Mouse (Mus musculus) intestine, postnatal 0 days (tissue): ENCODE measurements around the gene Copz2. TPM values are rescaled to one million over a fixed set of nuclear protein-coding genes. Genes with fewer than 3 reads are reported as not detected.
"Not testable (repeated sequence)": the region's sequence is repeated elsewhere in the genome, so short reads cannot be mapped to it uniquely, and the experiment has no call there.

Experiments used
- ATAC-seq: fragments of 200-750 bp; cut with Nextera tagmentation; 2 replicates; pipeline ENCODE4 v1.8.0; 2017; ENCODE audit warnings: mild to moderate bottlenecking, moderate TSS enrichment, moderate library complexity
- H3K27ac ChIP-seq: fragments of 300-500 bp; sonication (generic); 2 replicates; pipeline ENCODE4 v1.5.1; 2014; ENCODE audit warnings: mild to moderate bottlenecking, low read depth, low read length, moderate library complexity
- H3K27me3 ChIP-seq: fragments of 300-500 bp; sonication (generic); replicated peaks from 2 replicates; pipeline ENCODE4 v1.6.1; 2014; ENCODE audit warnings: low read length, mixed read lengths; ENCODE audit not compliant: control insufficient read depth, insufficient read depth
- H3K36me3 ChIP-seq: fragments of 300-500 bp; sonication (generic); 2 replicates; pipeline ENCODE4 v1.6.1; 2014; ENCODE audit warnings: mild to moderate bottlenecking, moderate library complexity; ENCODE audit not compliant: control insufficient read depth, insufficient read depth
- H3K4me1 ChIP-seq: fragments of 300-500 bp; sonication (generic); replicated peaks from 2 replicates; pipeline ENCODE4 v1.6.1; 2014; ENCODE audit warnings: antibody characterized with exemption, low read length, mixed read lengths; ENCODE audit not compliant: control insufficient read depth, insufficient read depth
- H3K4me2 ChIP-seq: fragments of 300-500 bp; sonication (generic); replicated peaks from 2 replicates; pipeline ENCODE4 v1.6.1; 2014; ENCODE audit warnings: low read depth, mild to moderate bottlenecking, moderate library complexity
- H3K4me3 ChIP-seq: fragments of 300-500 bp; sonication (generic); 2 replicates; pipeline ENCODE4 v1.5.1; 2014; ENCODE audit warnings: low read depth, low read length
- H3K9ac ChIP-seq: fragments of 300-500 bp; sonication (generic); 2 replicates; pipeline ENCODE4 v1.6.1; 2014; ENCODE audit warnings: mild to moderate bottlenecking, low read depth, low read length
- H3K9me3 ChIP-seq: fragments of 300-500 bp; sonication (generic); 2 replicates; pipeline ENCODE4 v1.6.1; 2016; ENCODE audit warnings: mixed run types; ENCODE audit not compliant: control insufficient read depth
- CTCF ChIP-seq: sonication (generic); IDR thresholded peaks from 2 replicates; pipeline ENCODE4 v1.5.1; 2016; ENCODE audit warnings: low read depth, mild to moderate bottlenecking, control low read depth, antibody characterized with exemption, moderate library complexity
- WGBS: fragments of 180-500 bp; shearing (Covaris S2); extraction: QIAGEN DNeasy Blood & Tissue Kit; methylation state at CpG from one replicate; pipeline ENCODE4 v1.1.7; 2014; 5-methylcytosine and 5-hydroxymethylcytosine counted together
- polyA plus RNA-seq: library from polyadenylated mRNA; unstranded; fragments of >200 nt; fragmentation: Nextera tagmentation; extraction: Ambion mirVana; gene quantifications from 2 replicates; pipeline ENCODE4 v1.2.1, GENCODE M21; 2015

Copz2 gene
- 46.8 and 47.6 TPM in 2 replicates for polyA plus RNA-seq

DNA sequence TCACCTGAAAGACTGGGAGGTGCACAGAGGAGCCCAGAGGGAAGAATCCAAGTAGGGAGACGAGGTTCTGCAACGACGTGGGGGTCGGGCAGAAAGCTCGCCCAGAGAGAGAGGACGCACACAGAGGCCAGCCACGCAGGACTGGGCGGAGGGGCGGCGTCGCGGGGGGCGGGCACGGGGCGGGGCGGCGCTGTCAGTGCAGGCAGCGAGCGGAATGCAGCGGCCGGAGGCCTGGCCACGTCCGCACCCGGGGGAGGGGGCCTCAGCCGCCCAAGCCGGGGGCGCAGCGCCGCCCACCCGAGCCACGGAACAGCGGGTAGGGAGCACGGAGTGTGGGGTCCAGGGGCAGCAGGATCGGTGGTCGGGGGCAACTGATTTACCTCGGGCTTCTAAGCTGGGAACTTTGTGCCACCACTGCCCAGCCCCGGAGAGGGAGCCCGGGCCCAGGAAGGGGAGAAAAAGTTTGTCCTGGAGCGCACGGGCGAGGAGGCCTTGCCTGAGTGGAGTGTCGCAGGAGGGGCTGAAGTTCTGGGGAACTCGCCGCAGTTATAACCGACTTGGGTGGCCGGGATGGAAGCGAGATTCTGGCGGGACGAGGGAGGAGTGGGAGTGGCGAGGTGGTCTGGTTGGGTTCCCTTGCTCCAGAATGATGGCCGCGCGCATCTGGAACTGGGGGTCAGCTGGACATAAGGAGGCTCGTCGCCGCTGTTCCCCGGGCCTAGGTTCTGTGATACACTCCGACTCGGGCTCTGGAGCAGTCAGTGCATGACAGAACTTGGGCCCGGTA, at the start of gene Copz2:
Gene Copz2 (plus strand): TSS at position 190 of the 787 bp plus-strand sequence.
- Histone ChIP-seq H3K4me3 (peak within 1 kb of the TSS; percentile 58), H3K27me3 (peaks cover 3% of the 10 kb centered on the region; the same call in 1 of the 2 replicates), H3K4me2 (peak within 1 kb of the TSS; percentile 91), H3K9me3 (no peaks in the 10 kb centered on the region), H3K4me1 (no peaks in the 10 kb centered on the region), H3K9ac (peak within 1 kb of the TSS; percentile 51), H3K27ac (no peak within 1 kb of the TSS), H3K36me3 (no peaks in the 10 kb centered on the region)
- no peak for TF ChIP-seq CTCF
- ATAC-seq = peak; percentile 43
- WGBS = 1% methylated on average over 60 of the region's 60 CpGs

DNA sequence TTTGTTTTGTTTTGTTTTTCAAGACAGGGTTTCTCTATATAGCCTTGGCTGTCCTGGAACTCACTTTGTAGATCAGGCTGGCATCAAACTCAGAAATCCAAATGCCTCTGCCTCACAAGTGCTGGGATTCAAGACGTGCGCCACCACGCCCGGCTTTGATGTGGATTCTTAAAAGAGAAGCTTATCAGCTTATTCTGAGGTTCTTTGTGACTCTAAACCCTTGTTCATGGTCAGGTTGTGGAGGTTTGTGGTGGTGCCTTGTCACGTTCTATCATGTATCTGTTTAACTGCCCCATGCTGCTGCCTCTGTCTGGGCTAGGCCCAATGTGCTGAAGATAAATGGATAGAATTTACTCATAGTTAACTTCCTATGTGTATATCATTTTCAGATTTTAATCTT, 44.1 kb upstream of the Copz2 start:
- TF ChIP-seq CTCF = no peak
- Histone ChIP-seq H3K4me1 (no peaks in the 10 kb centered on the region), H3K9me3 (no peaks in the 10 kb centered on the region), H3K27ac (no peak overlapping the region), H3K4me2 (no peak overlapping the region), H3K4me3 (no peak overlapping the region), H3K9ac (no peak overlapping the region), H3K36me3 (peaks cover 86% of the 10 kb centered on the region), H3K27me3 (no peaks in the 10 kb centered on the region)
- WGBS = 86% methylated on average over 5 of the region's 5 CpGs
- no peak for ATAC-seq

DNA sequence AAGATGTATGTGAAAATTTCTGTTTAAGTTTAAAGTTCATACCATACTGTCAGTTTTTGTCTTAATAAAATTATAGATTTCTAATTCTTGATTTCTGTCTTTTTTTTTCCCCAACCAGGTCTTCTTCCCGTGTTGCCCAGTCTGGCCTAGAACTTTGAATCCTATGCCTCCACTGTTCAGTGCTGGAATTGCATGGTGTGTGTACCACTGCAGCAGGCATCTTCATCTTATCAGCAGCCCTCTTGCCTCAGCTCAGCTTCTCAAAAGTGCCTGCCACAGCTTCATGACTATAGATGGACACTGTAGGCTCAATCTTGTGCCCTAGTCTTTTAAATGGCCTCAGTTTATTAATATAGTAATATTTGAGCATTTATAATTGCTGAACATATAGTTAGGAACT, 41.6 kb upstream of the Copz2 start:
- Histone ChIP-seq H3K4me1 (no peaks in the 10 kb centered on the region), H3K36me3 (peaks cover 68% of the 10 kb centered on the region), H3K9ac (no peak overlapping the region), H3K27me3 (no peaks in the 10 kb centered on the region), H3K4me2 (no peak overlapping the region), H3K27ac (no peak overlapping the region), H3K4me3 (no peak overlapping the region), H3K9me3 (no peaks in the 10 kb centered on the region)
- peak; percentile 48 for TF ChIP-seq CTCF
- no peak for ATAC-seq
- WGBS = 57% methylated on average over 1 of the region's 1 CpGs

DNA sequence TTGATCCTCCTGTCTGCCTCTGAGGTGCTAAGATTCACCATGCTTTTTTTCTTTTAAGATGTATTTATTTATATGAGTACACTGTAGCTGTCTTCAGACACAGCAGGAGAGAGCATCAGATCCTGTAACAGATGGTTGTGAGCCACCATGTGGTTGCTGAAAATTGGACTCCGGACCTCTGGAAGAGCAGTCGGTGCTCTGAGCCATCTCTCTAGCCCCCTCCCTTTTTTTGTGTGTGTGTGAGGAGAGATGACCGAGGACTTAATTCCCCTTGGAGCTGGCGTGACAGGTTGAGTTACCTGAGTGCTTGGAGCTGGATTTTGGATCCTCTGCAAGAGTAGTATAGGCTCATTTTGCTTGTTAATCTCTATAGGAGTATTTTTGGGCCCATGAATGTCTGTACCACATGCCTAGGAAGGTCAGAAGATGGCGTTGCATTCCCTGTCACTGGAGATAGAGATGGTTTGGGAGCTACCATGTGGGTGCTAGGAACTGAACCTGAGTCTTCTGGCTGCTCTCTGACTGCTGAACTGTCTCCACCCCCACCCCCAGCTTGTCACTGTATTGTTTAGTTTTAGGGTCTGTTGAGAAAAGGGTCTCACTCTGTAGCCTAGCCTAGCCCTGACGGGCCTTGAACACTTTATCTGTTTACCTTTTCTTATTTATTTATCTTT, 40.0 kb upstream of the Copz2 start:
- H3K4me3 ChIP-seq = no peak overlapping the region
- WGBS = 86% methylated on average over 6 of the region's 6 CpGs
- no peak for ATAC-seq
- peaks cover 59% of the 10 kb centered on the region for H3K36me3 ChIP-seq
- H3K4me2 ChIP-seq = no peak overlapping the region
- no peak overlapping the region for H3K9ac ChIP-seq
- no peaks in the 10 kb centered on the region for H3K27me3 ChIP-seq
- H3K27ac ChIP-seq = no peak overlapping the region; the same call in 1 of the 2 replicates
- no peak for TF ChIP-seq CTCF
- no peaks in the 10 kb centered on the region for H3K9me3 ChIP-seq
- H3K4me1 ChIP-seq = no peaks in the 10 kb centered on the region

DNA sequence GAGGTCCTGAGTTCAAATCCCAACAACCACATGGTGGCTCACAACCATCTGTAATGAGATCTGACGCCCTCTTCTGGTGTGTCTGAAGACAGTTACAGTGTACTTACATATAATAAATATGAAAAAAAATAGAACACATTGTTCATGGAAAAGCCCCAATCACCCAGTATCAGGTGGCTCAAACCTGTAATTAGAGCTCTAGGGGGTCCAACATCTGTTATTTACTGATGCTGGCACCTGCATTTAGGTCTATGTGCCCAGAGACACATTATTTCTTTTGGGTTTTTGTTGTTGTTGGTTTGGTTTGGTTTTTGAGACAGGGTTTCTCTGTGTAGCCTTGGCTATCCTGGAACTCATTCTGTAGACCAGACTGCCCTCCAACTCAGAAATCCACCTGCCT, 38.5 kb upstream of the Copz2 start:
- H3K27me3 ChIP-seq, H3K4me3 ChIP-seq, H3K9me3 ChIP-seq, ATAC-seq, H3K27ac ChIP-seq, H3K4me1 ChIP-seq, H3K9ac ChIP-seq, H3K4me2 ChIP-seq: not testable (repeated sequence)
- 85% methylated on average over 1 of the region's 1 CpGs for WGBS
- H3K36me3 ChIP-seq = peaks cover 51% of the 10 kb centered on the region

DNA sequence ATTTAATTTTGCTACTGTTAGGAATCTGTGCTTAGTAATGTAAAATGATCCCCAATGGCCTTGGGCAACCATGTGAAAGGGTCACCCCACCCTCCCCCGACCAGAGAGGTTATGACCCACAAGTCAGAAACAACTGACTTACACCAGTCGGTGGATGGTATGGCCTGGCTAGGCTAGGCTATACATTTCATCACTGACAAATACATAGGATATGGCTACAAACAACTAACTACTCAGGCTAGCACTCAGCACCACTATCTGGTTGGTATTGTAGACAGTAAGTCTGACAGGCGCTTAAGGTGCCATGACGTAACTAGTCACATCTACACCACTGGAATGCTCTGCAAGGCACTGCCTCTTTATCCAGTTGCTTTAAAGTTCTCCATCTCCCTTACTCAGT, 36.2 kb upstream of the Copz2 start:
- Histone ChIP-seq H3K27me3 (no peaks in the 10 kb centered on the region), H3K27ac (no peak overlapping the region), H3K4me2 (no peak overlapping the region), H3K4me3 (no peak overlapping the region), H3K9me3 (no peaks in the 10 kb centered on the region), H3K9ac (no peak overlapping the region), H3K36me3 (peaks cover 59% of the 10 kb centered on the region), H3K4me1 (no peaks in the 10 kb centered on the region)
- no peak for ATAC-seq
- 81% methylated on average over 4 of the region's 4 CpGs for WGBS
- no peak for TF ChIP-seq CTCF
